Mouse (Mus musculus): ENCODE measurements around the gene Dis3l. TPM values are rescaled to one million over a fixed set of nuclear protein-coding genes. Genes with fewer than 3 reads are reported as not detected.

The Dis3l gene
- polyA plus RNA-seq, 1 experiment from 2014 or later = 24.6 TPM

DNA sequence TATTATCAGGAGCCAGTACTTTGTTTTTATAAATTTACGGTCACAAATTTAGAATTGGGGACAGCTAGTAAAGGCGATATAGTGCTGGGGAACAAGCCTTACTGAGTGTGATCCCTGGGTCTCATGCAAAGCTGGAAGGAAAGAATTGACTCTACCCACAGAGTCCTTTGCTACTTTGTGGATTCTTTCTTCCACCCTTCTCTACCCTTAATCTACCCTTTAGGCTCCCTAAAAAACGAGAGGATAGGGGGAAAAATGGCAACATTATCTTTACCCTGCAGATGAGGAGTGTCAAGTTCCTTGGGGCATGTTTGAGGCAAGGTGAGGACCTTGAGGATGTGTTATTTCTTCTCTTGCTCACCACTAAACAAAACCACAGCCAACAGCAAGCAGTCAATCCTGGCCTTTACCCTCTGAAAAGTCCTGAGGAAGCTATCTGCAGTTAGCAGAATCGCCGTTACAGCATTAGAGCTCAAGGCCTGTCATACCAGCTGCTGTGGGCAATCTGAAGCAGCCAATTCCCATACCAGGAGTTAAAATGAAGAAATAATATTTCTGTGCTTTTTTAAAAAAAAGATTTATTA, 58.6 kb downstream of the Dis3l start:
- H3K4me3 ChIP-seq (ENCODE audit: low read length) = peak overlapping the region; percentile 92
- H3K27ac ChIP-seq (ENCODE audit: low read depth, low read length) = no peak overlapping the region
- no peaks in the 10 kb centered on the region for H3K9me3 ChIP-seq (ENCODE audit: control insufficient read depth, low read length)
- 57% methylated on average over 5 of the region's 5 CpGs for WGBS
- H3K27me3 ChIP-seq (ENCODE audit: control insufficient read depth, insufficient read depth, low read length) = no peaks in the 10 kb centered on the region
- peak overlapping the region; percentile 95 for H3K9ac ChIP-seq (ENCODE audit: low read depth, low read length)
- no peak for ATAC-seq (ENCODE audit: low FRiP score, low TSS enrichment)
- peak overlapping the region; percentile 66 for H3K4me2 ChIP-seq (replicated peaks; ENCODE audit: low read depth, low read length)
- no peaks in the 10 kb centered on the region for H3K36me3 ChIP-seq (ENCODE audit: control insufficient read depth, insufficient read depth, low read length)
- peaks cover 5% of the 10 kb centered on the region for H3K4me1 ChIP-seq (ENCODE audit: control insufficient read depth, insufficient read depth, low read length)

DNA sequence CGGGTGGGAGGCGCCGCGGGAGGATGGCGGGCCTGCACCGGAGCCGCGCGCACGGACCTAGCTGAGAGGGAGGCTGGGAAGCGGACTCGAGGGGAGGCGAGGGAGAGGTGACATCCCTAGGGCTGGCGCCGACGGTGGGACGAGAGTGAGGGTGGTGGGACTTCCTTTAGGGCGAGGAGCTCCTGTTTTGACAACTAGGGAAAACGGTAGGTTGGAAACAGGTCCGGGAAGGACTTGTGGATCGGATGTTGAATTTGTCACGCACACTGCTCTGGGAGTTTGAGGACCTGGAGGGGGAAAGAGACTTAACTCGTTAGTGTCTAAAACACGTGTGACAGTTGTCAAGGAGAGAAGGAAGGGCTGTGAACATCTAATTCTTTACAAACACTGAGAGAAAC, 59.3 kb downstream of the Dis3l start:
- H3K4me2 ChIP-seq (replicated peaks; ENCODE audit: low read depth, low read length) = peak overlapping the region; percentile 66
- no peaks in the 10 kb centered on the region for H3K27me3 ChIP-seq (ENCODE audit: control insufficient read depth, insufficient read depth, low read length)
- ATAC-seq (ENCODE audit: low FRiP score, low TSS enrichment) = peak; percentile 87
- under 1% methylated on average over 24 of the region's 24 CpGs for WGBS
- no peaks in the 10 kb centered on the region for H3K36me3 ChIP-seq (ENCODE audit: control insufficient read depth, insufficient read depth, low read length)
- peak overlapping the region; percentile 92 for H3K4me3 ChIP-seq (ENCODE audit: low read length)
- peak overlapping the region; percentile 95 for H3K9ac ChIP-seq (ENCODE audit: low read depth, low read length)
- peak overlapping the region; percentile 94 for H3K27ac ChIP-seq (ENCODE audit: low read depth, low read length)
- peaks cover 5% of the 10 kb centered on the region for H3K4me1 ChIP-seq (ENCODE audit: control insufficient read depth, insufficient read depth, low read length)
- no peaks in the 10 kb centered on the region for H3K9me3 ChIP-seq (ENCODE audit: control insufficient read depth, low read length)

DNA sequence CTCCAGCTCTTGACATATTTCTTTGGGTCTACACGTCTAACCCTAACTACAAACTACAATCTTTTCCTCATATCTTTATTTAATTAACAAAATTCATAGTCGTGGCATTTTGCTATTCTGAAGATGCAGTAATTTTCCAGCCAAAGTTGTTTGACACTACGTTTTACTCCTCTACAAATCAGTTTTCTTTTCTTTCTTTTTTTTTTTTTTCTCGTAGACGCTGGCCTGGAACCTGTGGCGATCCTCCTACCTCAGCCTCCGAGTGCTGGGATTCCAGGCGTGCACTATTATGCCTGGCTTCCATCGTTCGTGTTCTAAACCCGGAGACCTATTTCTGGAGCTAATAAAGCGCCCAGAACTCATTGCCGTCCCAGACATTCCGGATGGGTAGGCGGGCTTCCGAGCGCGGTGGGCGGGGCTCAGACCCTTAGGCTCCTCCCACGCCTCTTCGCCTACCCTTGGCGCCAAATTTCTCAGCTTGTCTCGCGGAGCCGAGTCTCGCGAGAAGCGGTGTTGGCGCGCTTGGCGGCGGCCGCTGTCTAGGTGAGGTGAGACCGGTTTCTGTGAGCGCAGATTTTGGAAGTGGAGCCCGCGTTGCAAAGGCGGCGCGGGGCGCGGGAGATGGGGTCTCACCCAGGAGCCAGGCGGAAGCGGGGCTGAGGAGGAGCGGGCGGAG, 59.8 kb downstream of the Dis3l start, which contains the start of gene Tipin:
Gene Tipin (plus strand): TSS at position 477 of the 676 bp plus-strand sequence.
- H3K9ac ChIP-seq (ENCODE audit: low read depth, low read length) = peak within 1 kb of the TSS; percentile 95
- 2% methylated on average over 46 of the region's 46 CpGs for WGBS
- H3K4me1 ChIP-seq (ENCODE audit: control insufficient read depth, insufficient read depth, low read length) = peaks cover 5% of the 10 kb centered on the region
- H3K4me3 ChIP-seq (ENCODE audit: low read length) = peak within 1 kb of the TSS; percentile 92
- peak within 1 kb of the TSS; percentile 66 for H3K4me2 ChIP-seq (replicated peaks; ENCODE audit: low read depth, low read length)
- no peaks in the 10 kb centered on the region for H3K9me3 ChIP-seq (ENCODE audit: control insufficient read depth, low read length)
- ATAC-seq (ENCODE audit: low FRiP score, low TSS enrichment) = peak; percentile 94
- no peaks in the 10 kb centered on the region for H3K36me3 ChIP-seq (ENCODE audit: control insufficient read depth, insufficient read depth, low read length)
- H3K27me3 ChIP-seq (ENCODE audit: control insufficient read depth, insufficient read depth, low read length) = no peaks in the 10 kb centered on the region
- peak within 1 kb of the TSS; percentile 94 for H3K27ac ChIP-seq (ENCODE audit: low read depth, low read length)

DNA sequence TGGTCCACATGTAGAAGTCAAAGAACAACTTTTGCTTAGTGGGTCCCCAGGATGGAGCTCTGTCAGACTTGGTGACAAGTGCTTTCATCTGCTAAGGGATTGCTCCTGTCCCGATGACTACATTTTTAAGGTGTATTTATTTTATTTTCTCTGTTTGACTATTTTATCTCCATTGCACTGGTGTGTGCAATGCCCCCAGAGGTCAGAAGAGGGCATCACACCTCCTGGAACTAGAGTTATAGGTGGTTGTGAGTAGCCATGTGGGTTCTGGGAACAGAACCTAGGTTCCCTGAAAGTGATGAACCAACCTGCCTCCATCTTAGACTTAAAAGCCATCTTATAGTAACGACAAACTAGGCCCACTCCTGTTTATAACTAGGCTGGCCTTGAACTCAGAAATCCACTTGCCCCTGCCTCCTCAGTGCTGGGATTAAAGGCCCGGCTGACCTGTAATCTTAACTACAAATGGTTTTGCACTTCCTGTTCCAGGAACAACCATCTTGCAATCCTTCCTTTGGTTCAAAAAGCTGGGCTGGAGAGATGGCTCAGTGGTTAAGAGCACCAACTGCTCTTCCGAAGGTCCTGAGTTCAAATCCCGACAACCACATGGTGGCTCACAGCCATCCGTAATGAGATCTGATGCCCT, 62.3 kb downstream of the Dis3l start:
- H3K4me1 ChIP-seq (ENCODE audit: control insufficient read depth, insufficient read depth, low read length) = peaks cover 5% of the 10 kb centered on the region
- H3K4me3 ChIP-seq (ENCODE audit: low read length) = no peak overlapping the region
- H3K9ac ChIP-seq (ENCODE audit: low read depth, low read length) = no peak overlapping the region
- ATAC-seq (ENCODE audit: low FRiP score, low TSS enrichment) = no peak
- no peaks in the 10 kb centered on the region for H3K9me3 ChIP-seq (ENCODE audit: control insufficient read depth, low read length)
- 99% methylated on average over 6 of the region's 6 CpGs for WGBS
- no peak overlapping the region for H3K4me2 ChIP-seq (replicated peaks; ENCODE audit: low read depth, low read length)
- no peaks in the 10 kb centered on the region for H3K36me3 ChIP-seq (ENCODE audit: control insufficient read depth, insufficient read depth, low read length)
- no peaks in the 10 kb centered on the region for H3K27me3 ChIP-seq (ENCODE audit: control insufficient read depth, insufficient read depth, low read length)
- no peak overlapping the region for H3K27ac ChIP-seq (ENCODE audit: low read depth, low read length)

DNA sequence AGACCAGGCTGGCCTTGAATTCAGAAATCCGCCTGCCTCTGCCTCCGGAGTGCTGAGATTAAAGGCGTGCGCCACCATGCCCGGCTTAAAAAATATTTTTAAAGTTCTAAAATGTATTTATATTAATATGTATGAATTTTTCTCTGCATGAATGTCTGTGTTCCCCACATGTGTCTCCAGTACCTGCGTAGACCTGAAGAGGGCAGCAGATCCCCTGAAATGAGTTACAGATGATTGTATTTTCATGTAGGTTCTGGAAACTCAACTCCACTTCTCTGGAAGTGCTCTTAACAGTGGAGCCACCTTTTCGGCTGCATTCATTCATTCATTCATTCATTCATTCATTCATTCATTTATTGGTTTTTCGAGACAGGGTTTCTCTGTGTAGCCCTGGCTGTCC, 63.4 kb downstream of the Dis3l start:
- H3K4me3 ChIP-seq (ENCODE audit: low read length) = no peak overlapping the region
- ATAC-seq (ENCODE audit: low FRiP score, low TSS enrichment) = no peak
- no peaks in the 10 kb centered on the region for H3K27me3 ChIP-seq (ENCODE audit: control insufficient read depth, insufficient read depth, low read length)
- H3K36me3 ChIP-seq (ENCODE audit: control insufficient read depth, insufficient read depth, low read length) = no peaks in the 10 kb centered on the region
- H3K4me2 ChIP-seq (replicated peaks; ENCODE audit: low read depth, low read length) = no peak overlapping the region
- H3K9me3 ChIP-seq (ENCODE audit: control insufficient read depth, low read length) = no peaks in the 10 kb centered on the region
- 70% methylated on average over 8 of the region's 8 CpGs for WGBS
- no peak overlapping the region for H3K27ac ChIP-seq (ENCODE audit: low read depth, low read length)
- no peak overlapping the region for H3K9ac ChIP-seq (ENCODE audit: low read depth, low read length)
- peaks cover 5% of the 10 kb centered on the region for H3K4me1 ChIP-seq (ENCODE audit: control insufficient read depth, insufficient read depth, low read length)

DNA sequence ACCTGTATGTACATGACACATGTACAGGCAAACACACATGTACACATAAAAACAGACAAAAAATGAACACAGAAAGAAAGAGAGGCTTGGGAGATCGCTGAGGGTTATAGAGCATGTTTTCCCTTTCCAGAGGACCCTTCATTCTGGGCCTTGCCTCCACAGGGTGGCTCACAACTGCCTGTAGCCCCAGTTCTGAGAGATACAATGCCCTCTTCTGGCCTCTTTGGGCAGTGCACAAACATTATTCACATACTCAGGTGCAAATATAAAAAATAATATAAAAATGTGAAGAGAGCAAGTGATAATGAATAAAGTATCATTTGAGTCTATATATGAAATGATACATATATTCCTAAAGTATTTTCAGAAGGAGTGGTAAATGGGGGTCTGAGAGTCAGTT, 66.2 kb downstream of the Dis3l start:
- ATAC-seq (ENCODE audit: low FRiP score, low TSS enrichment) = no peak
- H3K27me3 ChIP-seq (ENCODE audit: control insufficient read depth, insufficient read depth, low read length) = no peaks in the 10 kb centered on the region
- WGBS = 77% methylated on average over 1 of the region's 1 CpGs
- no peak overlapping the region for H3K4me2 ChIP-seq (replicated peaks; ENCODE audit: low read depth, low read length)
- H3K9ac ChIP-seq (ENCODE audit: low read depth, low read length) = no peak overlapping the region
- no peaks in the 10 kb centered on the region for H3K36me3 ChIP-seq (ENCODE audit: control insufficient read depth, insufficient read depth, low read length)
- no peak overlapping the region for H3K4me3 ChIP-seq (ENCODE audit: low read length)
- no peaks in the 10 kb centered on the region for H3K4me1 ChIP-seq (ENCODE audit: control insufficient read depth, insufficient read depth, low read length)
- H3K27ac ChIP-seq (ENCODE audit: low read depth, low read length) = no peak overlapping the region
- no peaks in the 10 kb centered on the region for H3K9me3 ChIP-seq (ENCODE audit: control insufficient read depth, low read length)

DNA sequence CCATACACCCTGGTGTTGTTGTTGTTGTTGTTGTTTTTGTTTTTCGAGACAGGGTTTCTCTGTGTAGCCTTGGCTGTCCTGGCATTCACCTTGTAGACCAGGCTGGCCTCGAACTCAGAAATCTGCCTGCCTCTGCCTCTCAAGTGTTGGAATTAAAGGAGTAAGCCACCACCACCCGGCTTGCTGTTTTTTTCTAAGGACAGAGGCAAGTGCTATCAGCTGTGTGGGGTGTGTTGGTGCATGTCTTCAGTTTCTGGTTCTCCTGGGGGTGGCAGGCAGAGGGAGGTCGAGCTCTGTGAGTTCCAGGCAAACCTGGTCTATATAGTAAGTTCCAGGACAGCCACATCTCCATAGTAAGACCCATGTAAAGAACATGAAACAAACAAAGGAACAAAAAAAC, 66.8 kb downstream of the Dis3l start:
- WGBS = 82% methylated on average over 4 of the region's 4 CpGs

DNA sequence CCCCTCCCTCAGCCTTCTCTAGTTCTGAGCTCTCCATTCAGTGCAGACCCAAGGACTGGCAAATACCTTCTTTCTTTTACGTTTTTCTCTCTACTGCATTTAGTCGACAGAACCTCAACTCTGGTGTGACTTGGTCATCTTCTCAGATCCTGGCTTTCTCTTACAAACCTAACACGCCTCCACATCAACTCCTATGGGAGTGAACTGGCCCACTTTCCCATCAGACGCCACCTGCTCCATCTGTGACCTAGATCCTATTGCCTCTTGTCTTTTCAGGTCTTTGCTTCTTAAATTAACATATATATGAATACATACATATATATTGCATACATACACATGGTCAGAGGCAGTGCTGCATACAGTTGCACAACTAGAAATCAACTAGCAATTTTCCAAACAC, 67.3 kb downstream of the Dis3l start:
- H3K4me3 ChIP-seq (ENCODE audit: low read length) = no peak overlapping the region
- no peak overlapping the region for H3K27ac ChIP-seq (ENCODE audit: low read depth, low read length)
- no peaks in the 10 kb centered on the region for H3K9me3 ChIP-seq (ENCODE audit: control insufficient read depth, low read length)
- H3K27me3 ChIP-seq (ENCODE audit: control insufficient read depth, insufficient read depth, low read length) = no peaks in the 10 kb centered on the region
- H3K4me2 ChIP-seq (replicated peaks; ENCODE audit: low read depth, low read length) = no peak overlapping the region
- H3K9ac ChIP-seq (ENCODE audit: low read depth, low read length) = no peak overlapping the region
- no peak for ATAC-seq (ENCODE audit: low FRiP score, low TSS enrichment)
- 66% methylated on average over 4 of the region's 4 CpGs for WGBS
- H3K4me1 ChIP-seq (ENCODE audit: control insufficient read depth, insufficient read depth, low read length) = no peaks in the 10 kb centered on the region
- no peaks in the 10 kb centered on the region for H3K36me3 ChIP-seq (ENCODE audit: control insufficient read depth, insufficient read depth, low read length)

More for the DNA sequence above, 66.8 kb downstream of the Dis3l start:
- H3K4me1 ChIP-seq (ENCODE audit: control insufficient read depth, insufficient read depth, low read length) = no peaks in the 10 kb centered on the region
- H3K4me3 ChIP-seq (ENCODE audit: low read length) = no peak overlapping the region
- H3K27ac ChIP-seq (ENCODE audit: low read depth, low read length) = no peak overlapping the region
- no peaks in the 10 kb centered on the region for H3K9me3 ChIP-seq (ENCODE audit: control insufficient read depth, low read length)
- no peaks in the 10 kb centered on the region for H3K27me3 ChIP-seq (ENCODE audit: control insufficient read depth, insufficient read depth, low read length)
- no peak for ATAC-seq (ENCODE audit: low FRiP score, low TSS enrichment)
- H3K9ac ChIP-seq (ENCODE audit: low read depth, low read length) = no peak overlapping the region
- H3K4me2 ChIP-seq (replicated peaks; ENCODE audit: low read depth, low read length) = no peak overlapping the region
- no peaks in the 10 kb centered on the region for H3K36me3 ChIP-seq (ENCODE audit: control insufficient read depth, insufficient read depth, low read length)

DNA sequence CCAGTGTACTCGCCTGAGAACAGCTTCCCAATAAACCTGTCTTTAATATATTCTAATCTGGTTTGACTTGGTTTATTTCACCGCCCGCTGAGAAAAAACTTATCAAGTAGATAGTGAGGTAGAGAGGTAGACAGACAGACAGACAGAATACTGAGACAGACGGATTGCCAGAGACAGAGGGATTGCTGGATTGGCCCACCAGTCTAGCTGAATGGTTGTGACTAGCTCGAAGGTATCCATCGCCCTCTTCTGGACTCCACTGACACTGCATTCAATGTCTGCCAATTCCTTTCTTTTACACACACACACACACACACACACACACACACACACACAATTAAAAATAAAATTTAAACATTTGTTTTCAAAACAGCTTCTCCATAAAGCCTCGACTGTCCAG, 68.5 kb downstream of the Dis3l start:
- H3K36me3 ChIP-seq (ENCODE audit: control insufficient read depth, insufficient read depth, low read length) = no peaks in the 10 kb centered on the region
- no peak overlapping the region for H3K9ac ChIP-seq (ENCODE audit: low read depth, low read length)
- H3K4me3 ChIP-seq (ENCODE audit: low read length) = no peak overlapping the region
- 49% methylated on average over 7 of the region's 7 CpGs for WGBS
- H3K9me3 ChIP-seq (ENCODE audit: control insufficient read depth, low read length) = no peaks in the 10 kb centered on the region
- no peak overlapping the region for H3K27ac ChIP-seq (ENCODE audit: low read depth, low read length)
- no peaks in the 10 kb centered on the region for H3K27me3 ChIP-seq (ENCODE audit: control insufficient read depth, insufficient read depth, low read length)
- no peak for ATAC-seq (ENCODE audit: low FRiP score, low TSS enrichment)
- H3K4me2 ChIP-seq (replicated peaks; ENCODE audit: low read depth, low read length) = no peak overlapping the region
- no peaks in the 10 kb centered on the region for H3K4me1 ChIP-seq (ENCODE audit: control insufficient read depth, insufficient read depth, low read length)
